In genomic region chr7:142458026-142458425, GRCm38 (mm10) we compare ENCODE assay signal across 8 mouse cellular contexts. TPM values are rescaled to one million over a fixed set of nuclear protein-coding genes. Genes with fewer than 3 reads are reported as not detected.
DNase-seq lines count a peak whose midpoint lies in the region; ATAC-seq lines count a peak whose summit lies in the region.

No protein-coding gene starts in this region.

- H3K4me1 ChIP-seq in heart, embryonic 10.5 days: peaks cover 95% of the 10 kb centered on the region
- H3K4me1 ChIP-seq in limb, embryonic 15.5 days: peaks cover 40% of the 10 kb centered on the region
- peaks cover 14% of the 10 kb centered on the region for H3K4me1 ChIP-seq in neural tube, embryonic 11.5 days (ENCODE audit: control insufficient read depth, insufficient read depth, low read length)

- H3K4me3 ChIP-seq in heart, embryonic 10.5 days: 0 out of 2 replicates have a peak overlapping the region, but pooled peaks have one; percentile 3
- no peak overlapping the region for H3K4me3 ChIP-seq in limb, embryonic 15.5 days
- no peak overlapping the region for H3K4me3 ChIP-seq in neural tube, embryonic 11.5 days (ENCODE audit: low read depth, low read length)

- H3K36me3 ChIP-seq in heart, embryonic 10.5 days: no peaks in the 10 kb centered on the region
- H3K36me3 ChIP-seq in limb, embryonic 15.5 days: no peaks in the 10 kb centered on the region
- no peaks in the 10 kb centered on the region for H3K36me3 ChIP-seq in neural tube, embryonic 11.5 days (ENCODE audit: control insufficient read depth, insufficient read depth, low read length)

- H3K9ac ChIP-seq in limb, embryonic 15.5 days: no peak overlapping the region
- H3K9ac ChIP-seq in neural tube, embryonic 11.5 days (ENCODE audit: low read length): no peak overlapping the region

- H3K9me3 ChIP-seq in heart, embryonic 10.5 days: no peaks in the 10 kb centered on the region
- H3K9me3 ChIP-seq in limb, embryonic 15.5 days: no peaks in the 10 kb centered on the region
- H3K9me3 ChIP-seq in neural tube, embryonic 11.5 days (ENCODE audit: control insufficient read depth, low read length): no peaks in the 10 kb centered on the region

- ATAC-seq in limb, embryonic 15.5 days (ENCODE audit: insufficient number of reproducible peaks, low FRiP score, low TSS enrichment, low read depth): peak; percentile 49; the same call in 1 of the 2 replicates
- ATAC-seq in neural tube, embryonic 11.5 days (ENCODE audit: insufficient read depth, low FRiP score, low TSS enrichment): no peak

- WGBS in heart, embryonic 10.5 days: 13% methylated on average over 2 of the region's 2 CpGs
- WGBS in limb, embryonic 15.5 days: 17% methylated on average over 2 of the region's 2 CpGs
- WGBS in neural tube, embryonic 11.5 days: 50% methylated on average over 2 of the region's 2 CpGs

- H3K27me3 ChIP-seq in heart, embryonic 10.5 days (ENCODE audit: insufficient read depth, poor library complexity, severe bottlenecking): no peaks in the 10 kb centered on the region
- H3K27me3 ChIP-seq in limb, embryonic 15.5 days: no peaks in the 10 kb centered on the region
- H3K27me3 ChIP-seq in neural tube, embryonic 11.5 days (ENCODE audit: control insufficient read depth, insufficient read depth, low read length): no peaks in the 10 kb centered on the region

- H3K27ac ChIP-seq in heart, embryonic 10.5 days: peak overlapping the region; percentile 92
- H3K27ac ChIP-seq in limb, embryonic 15.5 days: peak overlapping the region; percentile 89
- peak overlapping the region; percentile 70 for H3K27ac ChIP-seq in neural tube, embryonic 11.5 days (ENCODE audit: low read depth, low read length)

- H3K4me2 ChIP-seq in limb, embryonic 15.5 days: no peak overlapping the region
- H3K4me2 ChIP-seq in neural tube, embryonic 11.5 days (ENCODE audit: low read depth): no peak overlapping the region

- DNase-seq in cerebellum, postnatal 14 days: peak; percentile 42 to 56
- DNase-seq in cerebellum, postnatal 4 days (ENCODE audit: low spot score in 2 of 2): no peak
- peak; percentile 86 for DNase-seq in NIH3T3 (ENCODE audit: low read depth)
- DNase-seq in heart, embryonic 10.5 days (ENCODE audit: low spot score): peak; percentile 85
- no peak for DNase-seq in neural tube, embryonic 11.5 days (ENCODE audit: low spot score)
- no peak for DNase-seq in layer of hippocampus, adult 18-20 months (ENCODE audit: low spot score in 2 of 2)
- DNase-seq in spleen, postnatal 4 days (ENCODE audit: low spot score in 2 of 2): no peak

RNA-seq across cellular contexts. Expression of gene Lsp1, which starts 2.6 kb away (rescaled TPM):
- polyA plus RNA-seq in heart, embryonic 10.5 days (2016; fragmentation: Nextera tagmentation; extraction: Ambion mirVana): 32.0 and 36.9 TPM in 2 replicates
- polyA plus RNA-seq in limb, embryonic 15.5 days (2015; fragmentation: Nextera tagmentation; extraction: Ambion mirVana): 57.3 and 63.3 TPM in 2 replicates
- polyA plus RNA-seq in neural tube, embryonic 11.5 days (2014; fragmentation: Nextera tagmentation; extraction: Ambion mirVana): 15.1 and 21.0 TPM in 2 replicates
- total RNA-seq in layer of hippocampus, adult 18-20 months (2021): 1 to 10 TPM; 2.6 to 3.1 TPM

RNA-seq across cellular contexts. Expression of gene Tnni2, which starts 16.4 kb away (rescaled TPM):
- polyA plus RNA-seq in heart, embryonic 10.5 days (2016; fragmentation: Nextera tagmentation; extraction: Ambion mirVana): 51.9 and 56.4 TPM in 2 replicates
- polyA plus RNA-seq in limb, embryonic 15.5 days (2015; fragmentation: Nextera tagmentation; extraction: Ambion mirVana): 136 and 529 TPM in 2 replicates
- 2.1 and 3.5 TPM in 2 replicates for polyA plus RNA-seq in neural tube, embryonic 11.5 days (2014; fragmentation: Nextera tagmentation; extraction: Ambion mirVana)
- total RNA-seq in layer of hippocampus, adult 18-20 months (2021): 1 to 10 TPM in 1 of 2 experiments, not detected in 1; 1.2 TPM

RNA-seq across cellular contexts. Expression of gene Syt8, which starts 23.4 kb away (rescaled TPM):
- polyA plus RNA-seq in heart, embryonic 10.5 days (2016; fragmentation: Nextera tagmentation; extraction: Ambion mirVana): 0.38 and 1.3 TPM in 2 replicates
- polyA plus RNA-seq in limb, embryonic 15.5 days (2015; fragmentation: Nextera tagmentation; extraction: Ambion mirVana): 6.3 and 6.7 TPM in 2 replicates
- polyA plus RNA-seq in neural tube, embryonic 11.5 days (2014; fragmentation: Nextera tagmentation; extraction: Ambion mirVana): not detected in 2 replicates
- not detected for total RNA-seq in layer of hippocampus, adult 18-20 months (2021)

RNA-seq across cellular contexts. Expression of gene Tnnt3, which starts 40.6 kb away (rescaled TPM):
- 9.5 and 10.4 TPM in 2 replicates for polyA plus RNA-seq in heart, embryonic 10.5 days (2016; fragmentation: Nextera tagmentation; extraction: Ambion mirVana)
- polyA plus RNA-seq in limb, embryonic 15.5 days (2015; fragmentation: Nextera tagmentation; extraction: Ambion mirVana): 154 and 517 TPM in 2 replicates
- 6.5 and 9.2 TPM in 2 replicates for polyA plus RNA-seq in neural tube, embryonic 11.5 days (2014; fragmentation: Nextera tagmentation; extraction: Ambion mirVana)
- not detected for total RNA-seq in layer of hippocampus, adult 18-20 months (2021)

Comparison
In these comparisons a context has a peak if more than half of its experiments do, and no peak if none do; other contexts are left out.
1. DNase-seq: peak in cerebellum, postnatal 14 days (2 of 2), NIH3T3 (single experiment) and heart, embryonic 10.5 days (single experiment); none in cerebellum, postnatal 4 days (0 of 2), neural tube, embryonic 11.5 days (single experiment), layer of hippocampus, adult 18-20 months (0 of 2) and spleen, postnatal 4 days (0 of 2).
2. RNA of gene Tnni2, which starts 16.4 kb away (polyA plus RNA-seq): 136 to 529 TPM in limb, embryonic 15.5 days and 51.9 to 56.4 TPM in heart, embryonic 10.5 days; 2.1 to 3.5 TPM in neural tube, embryonic 11.5 days; every median in the first group is over 10 times any median in the second.
3. Peak in every context shown above with its lines, with median percentiles within 50 percentile points of each other: H3K27ac ChIP-seq.